ENCODE assay signal across 18 mouse cellular contexts in the genomic region with DNA sequence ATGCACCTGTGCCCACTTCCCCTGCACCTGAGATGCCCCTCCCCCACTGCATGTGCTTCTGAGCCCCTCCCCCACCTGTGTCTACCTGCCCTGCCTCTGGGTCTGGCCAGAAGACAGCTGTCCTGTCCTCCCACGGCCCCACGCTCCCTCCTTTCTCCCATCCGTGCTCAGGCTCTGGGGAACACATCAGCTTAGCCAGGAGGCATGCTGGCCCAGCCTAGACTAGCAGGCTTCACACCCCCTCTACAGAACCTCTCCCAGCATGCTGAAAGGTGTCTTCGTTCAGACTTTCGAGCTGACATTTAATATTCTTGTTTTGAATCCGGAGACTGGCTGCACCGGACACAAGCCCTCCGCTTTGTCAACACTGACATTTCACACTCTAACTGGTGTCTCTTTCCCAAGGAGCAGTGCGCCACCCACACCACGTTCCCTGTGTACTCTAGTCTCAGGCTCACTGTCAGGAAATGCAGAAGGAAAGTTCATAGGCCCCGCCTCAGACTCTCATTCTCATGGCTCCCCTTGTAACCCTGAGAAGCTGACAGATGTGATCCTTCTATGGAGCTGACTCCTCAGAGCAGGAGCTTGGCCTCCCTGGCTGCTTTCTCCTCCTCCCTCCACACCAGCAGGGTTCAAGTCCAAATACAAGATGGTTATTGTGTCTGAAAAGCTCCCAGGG. TPM values are rescaled to one million over a fixed set of nuclear protein-coding genes. Genes with fewer than 3 reads are reported as not detected.
DNase-seq lines count a peak whose midpoint lies in the region; ATAC-seq and TF ChIP-seq lines count a peak whose summit lies in the region.
"Had no signal": no experiment of that assay in that cellular context is flagged by ENCODE, and none has a peak within 500 bp of the region (broad histone marks: within the 10 kb centered on the region; RNA-seq: fewer than 3 reads in every experiment).

No protein-coding gene starts in this region.

- no peak for TF ChIP-seq CTCF in heart, adult 2 months (IDR thresholded peaks at IDR 0.05)
- TF ChIP-seq CTCF in kidney, postnatal 0 days (IDR thresholded peaks at IDR 0.05; ENCODE audit: low read depth), result no peak

- ATAC-seq in kidney, postnatal 0 days (replicated peaks; ENCODE audit: low FRiP score, low read depth), result no peak; the same call in 1 of the 2 replicates
- ATAC-seq: lung, postnatal 0 days had no signal

- H3K4me3 ChIP-seq in heart, adult 2 months, result no peak overlapping the region
- H3K4me3 ChIP-seq in kidney, postnatal 0 days (replicated peaks; ENCODE audit: low read depth, low read length), result no peak overlapping the region
- H3K4me3 ChIP-seq: forebrain, embryonic 10.5 days; left cerebral cortex, adult 2 months; myocyte had no signal

- WGBS in heart, adult 2 months, result 36% methylated on average over 11 of the region's 11 CpGs
- WGBS in kidney, postnatal 0 days, result 15% methylated on average over 11 of the region's 11 CpGs

- intact Hi-C loops in heart, postnatal 10 days (cut with DNase I), result no loop called here
- intact Hi-C loops in heart, adult 2 months (cut with DNase I), result loop anchor here (5.0 kb wide), 1 partner anchor 36 kb away; no protein-coding TSS in a partner anchor

- H3K9ac ChIP-seq in heart, adult 2 months (ENCODE audit: low read depth, low read length), result no peak overlapping the region
- no peak overlapping the region for H3K9ac ChIP-seq in kidney, postnatal 0 days (ENCODE audit: low read depth, low read length)
- H3K9ac ChIP-seq: liver, embryonic 14.5 days had no signal

- H3K27ac ChIP-seq in heart, adult 2 months, result no peak overlapping the region
- no peak overlapping the region for H3K27ac ChIP-seq in kidney, postnatal 0 days
- H3K27ac ChIP-seq: forebrain, embryonic 10.5 days; left cerebral cortex, adult 2 months; liver, embryonic 14.5 days had no signal

- H3K36me3 ChIP-seq in heart, adult 2 months (ENCODE audit: control insufficient read depth, insufficient read depth, low read length), result no peaks in the 10 kb centered on the region
- H3K36me3 ChIP-seq in kidney, postnatal 0 days (ENCODE audit: insufficient read depth, low read length), result no peaks in the 10 kb centered on the region
- H3K36me3 ChIP-seq: forebrain, embryonic 10.5 days had no signal

- no peak overlapping the region for H3K4me2 ChIP-seq in kidney, postnatal 0 days (ENCODE audit: low read length)

- DNase-seq in heart, postnatal 10 days, result peak; percentile 11 to 20
- no peak for DNase-seq in heart, adult 2 months
- DNase-seq in kidney, postnatal 0 days (ENCODE audit: low spot score), result peak; percentile 74
- no peak for DNase-seq in kidney, adult 9 months
- DNase-seq in A20 (ENCODE audit: low read depth, low spot score), result peak; percentile 31
- peak; percentile 33 to 56 for DNase-seq in kidney, postnatal 4 days
- no peak for DNase-seq in urinary bladder, adult 18-20 months (ENCODE audit: low spot score in 2 of 2)
- DNase-seq: adrenal gland, postnatal 14 days; cerebellum, adult 8-10 months; heart, adult 11 months; midbrain, embryonic 14.5 days; retina, postnatal 1 day; thymus, postnatal 25 days had no signal

- H3K9me3 ChIP-seq in kidney, postnatal 0 days (replicated peaks; ENCODE audit: low read length), result no peaks in the 10 kb centered on the region
- H3K9me3 ChIP-seq: forebrain, embryonic 10.5 days had no signal

- peaks cover 6% of the 10 kb centered on the region; the same call in 1 of the 2 replicates for H3K4me1 ChIP-seq in heart, adult 2 months (ENCODE audit: control insufficient read depth, insufficient read depth, low read length)
- peaks cover 8% of the 10 kb centered on the region; the same call in 1 of the 2 replicates for H3K4me1 ChIP-seq in kidney, postnatal 0 days (replicated peaks; ENCODE audit: insufficient read depth, low read length)

- H3K27me3 ChIP-seq in heart, adult 2 months (ENCODE audit: control insufficient read depth, insufficient read depth, low read length), result no peaks in the 10 kb centered on the region
- no peaks in the 10 kb centered on the region for H3K27me3 ChIP-seq in kidney, postnatal 0 days (ENCODE audit: insufficient read depth, low read length)

- H3K79me2 ChIP-seq in heart, adult 2 months (replicated peaks; ENCODE audit: control insufficient read depth, insufficient read depth, low read length), result no peaks in the 10 kb centered on the region

- no peak for TF ChIP-seq POLR2A in heart, adult 2 months (IDR thresholded peaks at IDR 0.05; ENCODE audit: insufficient read depth, low read depth, low read length)

- no peak for TF ChIP-seq EP300 in heart, adult 2 months (IDR thresholded peaks at IDR 0.05; ENCODE audit: insufficient read depth, low read depth, low read length)

RNA-seq across cellular contexts. Expression of a gene that starts 40.1 kb away (rescaled TPM):
- 10 to 100 TPM; 48.7 to 50.1 TPM for total RNA-seq in heart, postnatal 10 days (2021)
- 10 to 100 TPM; 24.1 to 25.9 TPM for total RNA-seq in heart, adult 2 months (2021)
- polyA plus RNA-seq in heart, adult 2 months (2012; rRNA removed), result 33.1 and 43.2 TPM in 2 replicates
- 35.4 and 36.7 TPM in 2 replicates for polyA plus RNA-seq in kidney, postnatal 0 days (2015; fragmentation: Nextera tagmentation; extraction: Ambion mirVana)

Comparison
In these comparisons a context has a peak if more than half of its experiments do, and no peak if none do; other contexts are left out.
1. DNase-seq: peak in heart, postnatal 10 days (2 of 2), kidney, postnatal 0 days (single experiment), A20 (single experiment) and kidney, postnatal 4 days (2 of 2); none in heart, adult 2 months (0 of 2), kidney, adult 9 months (single experiment) and urinary bladder, adult 18-20 months (0 of 2).